Mouse (Mus musculus): Measurements from ENCODE around the gene Vipr1.
A peak's percentile ranks its signal among the peaks of the same experiment; 100 is the strongest.

Gene Vipr1

GRCm38 (mm10) chr9:121635835-121636576 is 6.5 kb upstream of the Vipr1 start:
- no peak for DNase-seq

- DNase-seq: no peak
Observed at GRCm38 (mm10) chr9:121639790-121640189, 2.7 kb upstream of the Vipr1 start.

- peak; percentile 30 to 54 for DNase-seq
Observed at GRCm38 (mm10) chr9:121641235-121641915, 1.1 kb upstream of the Vipr1 start.

- peak; percentile 85 to 91 for DNase-seq
Observed at GRCm38 (mm10) chr9:121642001-121642400, 515 bp upstream of the Vipr1 start, which contains the start of gene Lyzl4. Gene Lyzl4, minus strand, starts transcription at chr9:121642096.

GRCm38 (mm10) chr9:121644855-121645254 is 2.3 kb downstream of the Vipr1 start:
- DNase-seq: no peak

GRCm38 (mm10) chr9:121647026-121647425 is 4.5 kb downstream of the Vipr1 start:
- no peak for DNase-seq

- DNase-seq: no peak
Observed at GRCm38 (mm10) chr9:121653668-121654067, 11.2 kb downstream of the Vipr1 start.

- DNase-seq: no peak
Observed at GRCm38 (mm10) chr9:121656322-121656721, 13.8 kb downstream of the Vipr1 start.

GRCm38 (mm10) chr9:121657143-121657542 is 14.6 kb downstream of the Vipr1 start:
- DNase-seq: no peak

GRCm38 (mm10) chr9:121658248-121658647 is 15.7 kb downstream of the Vipr1 start:
- no peak for DNase-seq

- DNase-seq: no peak
Observed at GRCm38 (mm10) chr9:121659791-121660190, 17.3 kb downstream of the Vipr1 start.

GRCm38 (mm10) chr9:121663467-121663866 is 21.0 kb downstream of the Vipr1 start:
- no peak for DNase-seq

GRCm38 (mm10) chr9:121664104-121664503 is 21.6 kb downstream of the Vipr1 start:
- no peak for DNase-seq

- peak; percentile 39 to 45 for DNase-seq
Observed at GRCm38 (mm10) chr9:121666957-121667630, 24.6 kb downstream of the Vipr1 start.

- DNase-seq: no peak
Observed at GRCm38 (mm10) chr9:121667822-121668221, 25.3 kb downstream of the Vipr1 start.

GRCm38 (mm10) chr9:121669348-121669791 is 26.9 kb downstream of the Vipr1 start:
- peak; percentile 83 to 89 for DNase-seq

GRCm38 (mm10) chr9:121671300-121671699 is 28.8 kb downstream of the Vipr1 start:
- DNase-seq: peak; percentile 44 to 64

GRCm38 (mm10) chr9:121672311-121672710 is 29.8 kb downstream of the Vipr1 start:
- DNase-seq: peak; percentile 32 to 41

- DNase-seq: no peak
Observed at GRCm38 (mm10) chr9:121673716-121674115, 31.2 kb downstream of the Vipr1 start.

- DNase-seq: no peak
Observed at GRCm38 (mm10) chr9:121675011-121675410, 32.5 kb downstream of the Vipr1 start.

GRCm38 (mm10) chr9:121675556-121675955 is 33.0 kb downstream of the Vipr1 start:
- DNase-seq: no peak

- DNase-seq: no peak
Observed at GRCm38 (mm10) chr9:121677069-121677468, 34.6 kb downstream of the Vipr1 start.

- DNase-seq: no peak
Observed at GRCm38 (mm10) chr9:121677476-121677875, 35.0 kb downstream of the Vipr1 start.

All from kidney, postnatal 4 days (tissue).